Mouse (Mus musculus) T-cell, adult 2 months (primary cell): Measurements from ENCODE around the gene Qrsl1.

Source experiments
- DNase-seq: peaks from one replicate; pipeline ENCODE4 v3.0.0; 2022; ENCODE audit warnings: low spot score

Qrsl1 gene

DNA sequence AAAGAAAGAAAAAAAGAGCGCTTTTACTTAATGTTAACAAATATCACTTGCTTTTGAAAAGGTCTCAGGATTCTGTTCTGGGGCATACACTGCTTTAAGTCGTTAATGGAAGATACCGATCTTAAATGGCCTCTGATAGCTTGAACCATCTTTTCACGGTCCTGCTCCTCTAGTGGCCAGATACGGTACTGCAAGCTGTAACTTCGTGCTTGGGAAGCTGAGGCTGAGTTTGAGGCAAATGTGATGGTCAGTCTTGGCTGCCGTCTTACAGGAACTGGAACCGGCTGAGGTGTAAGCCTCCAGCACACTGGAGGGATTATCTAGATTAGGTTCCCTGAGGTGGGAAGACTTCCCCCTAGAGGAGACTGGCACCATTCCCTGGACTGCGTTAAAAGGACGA, 30.8 kb downstream of the Qrsl1 start:
- peak; percentile 5 for DNase-seq

DNA sequence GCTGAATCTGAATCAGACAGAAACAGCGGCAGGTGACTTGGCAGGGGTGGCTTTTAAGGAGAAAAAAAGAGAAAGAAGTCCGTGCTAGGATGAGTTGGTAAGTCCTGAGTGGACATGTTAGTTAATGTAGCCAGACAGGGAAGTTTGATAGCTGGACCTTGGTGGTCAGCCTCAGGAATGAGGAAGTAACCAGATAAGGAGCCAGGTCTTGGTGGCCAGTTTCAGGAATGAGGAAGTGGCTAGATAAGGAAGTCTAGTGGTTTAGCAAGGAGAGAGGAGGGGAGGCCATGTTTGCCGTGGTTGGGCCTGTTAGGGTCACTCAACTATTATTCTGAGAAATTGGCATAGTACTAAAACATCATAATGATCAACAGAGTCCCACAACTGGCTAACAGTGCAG, 45.2 kb downstream of the Qrsl1 start:
- DNase-seq = no peak

DNA sequence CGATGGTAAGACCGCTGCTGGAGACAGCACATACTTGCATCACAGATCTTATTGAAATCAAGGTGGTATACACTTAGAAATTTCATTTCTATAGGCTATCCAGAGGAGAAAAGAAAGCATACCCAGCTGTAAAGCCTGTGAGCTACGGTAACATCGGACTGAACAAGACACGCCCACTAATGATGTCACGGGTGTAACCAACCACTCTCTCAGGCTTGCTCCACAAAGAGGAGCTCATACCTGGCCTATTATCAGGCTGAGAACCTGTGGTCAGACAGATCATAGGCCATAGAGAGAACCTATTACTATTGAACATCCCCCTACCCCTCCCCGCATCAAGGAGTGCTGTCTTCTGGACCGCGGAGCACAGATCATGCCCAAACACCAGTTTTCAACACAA, 45.6 kb downstream of the Qrsl1 start:
- DNase-seq = no peak

DNA sequence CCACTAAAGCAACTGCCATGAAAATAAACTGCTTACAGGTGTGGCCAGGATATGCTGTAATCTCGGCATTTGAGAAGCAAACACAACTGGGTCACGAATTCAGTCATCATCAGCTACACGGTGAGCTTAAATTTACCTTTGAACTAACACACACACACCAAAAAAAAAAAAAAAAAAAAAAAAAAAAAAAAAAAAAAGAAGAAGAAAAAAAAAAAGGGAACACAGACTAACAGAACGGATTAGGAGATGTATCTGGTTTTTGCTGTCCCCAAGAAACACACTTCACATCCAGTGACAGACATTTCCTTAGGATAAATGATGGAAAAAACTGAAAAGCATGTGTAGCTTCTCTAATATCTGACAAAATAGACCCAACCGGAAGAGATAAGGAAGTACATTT, 49.6 kb downstream of the Qrsl1 start:
- no peak for DNase-seq

DNA sequence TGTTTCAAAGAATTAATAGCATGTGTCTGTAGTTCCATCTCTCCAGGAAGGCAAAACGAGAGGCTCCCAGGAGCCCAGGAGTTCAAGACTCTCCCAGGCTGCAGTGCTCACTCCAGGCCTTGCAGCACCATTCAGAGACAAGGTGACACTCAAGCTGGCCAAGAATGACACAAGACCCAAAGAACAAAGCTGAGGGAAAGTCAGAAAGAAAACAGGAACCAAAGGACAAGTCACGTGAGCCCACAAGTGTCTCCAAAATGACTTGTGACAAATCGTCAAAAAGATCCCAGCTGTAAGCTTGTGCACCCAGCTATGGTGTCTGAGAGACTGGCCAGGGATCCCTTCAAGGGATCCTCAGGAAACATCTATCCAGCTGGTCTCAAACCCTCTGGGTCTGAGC, 52.1 kb downstream of the Qrsl1 start:
- no peak for DNase-seq

DNA sequence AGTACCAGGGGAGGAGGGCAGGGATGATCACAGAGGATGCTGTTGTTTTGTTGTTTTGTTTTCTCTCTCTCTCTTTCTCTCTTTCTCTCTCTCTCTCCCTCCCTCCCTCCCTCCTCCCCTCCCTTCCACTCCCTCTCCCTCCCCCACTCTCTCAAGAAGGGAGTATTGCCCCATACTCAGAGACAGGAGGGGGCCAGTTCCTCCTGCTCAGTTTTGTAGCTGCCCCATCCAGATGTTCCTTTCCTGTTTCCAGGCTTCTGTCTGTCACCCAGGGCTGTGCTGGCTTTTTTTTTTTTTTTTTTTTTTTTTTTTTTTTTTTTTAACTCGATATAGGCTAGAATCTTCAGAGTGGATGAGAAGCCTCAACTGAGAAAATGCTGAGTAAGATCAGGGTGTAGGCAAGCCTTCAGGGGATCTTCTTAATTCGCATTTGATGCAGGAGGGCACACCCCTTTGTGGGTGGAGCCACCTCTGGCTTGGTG, 55.4 kb downstream of the Qrsl1 start:
- no peak for DNase-seq

DNA sequence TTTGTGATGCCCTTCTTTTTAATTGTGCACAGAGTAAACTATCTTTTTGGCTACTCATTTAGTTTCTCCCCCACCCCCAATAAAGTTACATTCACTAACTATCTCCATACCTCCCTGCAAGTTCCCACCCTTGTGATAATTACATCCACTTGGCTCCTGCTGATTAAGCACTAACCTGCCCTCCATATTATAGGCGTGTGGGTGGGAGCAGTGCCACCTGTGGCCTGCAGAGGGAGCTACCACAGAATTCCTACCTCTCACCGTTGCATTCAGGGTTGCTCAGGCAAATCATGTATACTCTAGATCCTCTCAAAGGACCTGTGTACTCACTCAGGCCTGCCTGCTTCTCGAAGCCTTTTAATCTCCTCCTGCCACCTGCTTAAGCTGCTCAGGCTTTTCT, 56.1 kb downstream of the Qrsl1 start:
- DNase-seq = no peak

DNA sequence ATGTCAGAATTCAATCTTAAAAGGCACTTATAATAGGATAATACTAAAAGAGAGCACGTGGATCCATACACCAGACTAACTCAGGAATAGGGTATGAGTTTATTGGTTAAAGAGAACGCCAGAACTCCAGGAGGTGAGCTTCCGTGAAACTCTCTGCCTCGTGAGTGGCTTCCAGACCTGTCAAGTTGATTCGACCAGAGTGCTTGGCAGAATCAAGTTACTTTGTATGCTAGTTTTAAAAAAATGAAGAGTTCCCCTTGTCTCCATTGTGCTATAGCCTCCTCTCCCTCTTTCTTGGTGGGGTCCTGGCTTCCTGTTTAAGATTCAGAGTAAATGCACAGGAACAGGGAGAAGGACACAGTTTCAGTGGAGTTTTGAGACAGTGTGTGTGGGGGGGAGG, 60.1 kb downstream of the Qrsl1 start:
- no peak for DNase-seq

DNA sequence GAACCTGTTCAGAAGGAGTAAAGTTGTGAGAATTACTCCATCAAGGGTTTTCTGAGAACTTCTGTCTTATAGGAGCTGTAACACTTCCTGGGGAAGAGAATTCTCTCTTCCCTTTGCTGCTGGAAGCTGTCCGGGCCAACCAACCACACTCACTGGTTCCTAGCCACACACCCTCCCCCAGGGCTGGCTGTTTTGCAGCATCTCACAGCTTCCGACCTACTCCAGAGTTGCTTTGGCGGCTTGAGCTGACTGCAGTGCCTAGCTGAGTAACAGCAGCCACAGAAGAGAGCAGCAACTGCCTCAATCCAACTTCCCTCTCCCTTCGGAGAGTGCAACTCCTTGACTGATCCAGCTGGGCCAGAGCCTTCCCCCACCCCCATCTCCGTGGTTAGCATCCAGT, 68.7 kb downstream of the Qrsl1 start:
- no peak for DNase-seq

DNA sequence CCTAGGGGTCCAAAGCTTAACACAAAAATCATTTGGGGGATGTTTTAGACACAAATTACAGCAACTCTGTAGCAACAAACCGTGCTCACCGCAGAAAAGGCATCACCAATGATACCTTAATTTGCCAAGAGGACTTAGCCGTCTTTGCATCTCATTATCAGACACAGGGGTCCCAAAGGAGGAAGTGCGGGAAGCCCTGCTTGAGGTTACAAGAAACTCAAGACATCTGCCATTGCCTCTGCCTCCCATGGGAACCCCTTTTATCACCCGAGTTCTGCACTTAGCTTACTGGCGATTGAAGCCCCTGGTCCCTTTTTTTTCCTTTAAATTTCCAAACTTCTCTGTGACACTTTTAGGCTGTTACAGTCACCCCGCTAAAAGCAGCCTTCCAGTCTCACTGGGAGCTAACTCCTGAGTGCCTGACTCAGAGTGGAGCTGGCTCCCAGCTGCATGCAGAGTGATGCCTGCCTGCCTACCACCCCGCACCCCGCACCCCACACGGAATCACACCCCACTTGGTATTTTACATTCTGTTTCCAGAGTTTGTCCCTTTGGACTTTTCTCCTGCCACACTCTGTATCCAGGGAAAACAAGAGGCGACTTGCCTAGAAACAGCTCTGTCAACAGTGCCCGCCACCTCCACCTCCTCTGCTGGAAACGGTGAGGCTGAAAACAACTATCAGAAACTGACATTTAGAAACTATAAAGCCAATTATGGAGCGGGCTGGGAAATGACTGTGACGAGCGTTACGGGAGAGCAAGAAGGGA, 71.1 kb downstream of the Qrsl1 start:
- DNase-seq = no peak

DNA sequence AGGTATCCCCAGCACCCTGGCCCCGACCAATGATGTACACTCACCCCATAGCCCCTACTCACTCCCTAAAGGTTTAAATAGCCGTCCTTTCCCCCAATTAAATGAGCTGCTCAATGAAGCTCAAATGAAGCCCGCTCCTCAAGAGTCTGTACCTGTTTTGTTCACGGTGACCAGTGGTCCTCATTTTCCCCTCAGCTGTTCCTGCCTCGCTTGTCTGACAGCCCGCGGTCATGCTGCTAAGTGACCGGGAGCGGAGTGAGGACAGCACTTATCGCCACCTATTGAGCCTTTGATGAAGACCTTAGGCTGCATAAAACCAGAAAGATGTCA, 72.9 kb downstream of the Qrsl1 start:
- no peak for DNase-seq

DNA sequence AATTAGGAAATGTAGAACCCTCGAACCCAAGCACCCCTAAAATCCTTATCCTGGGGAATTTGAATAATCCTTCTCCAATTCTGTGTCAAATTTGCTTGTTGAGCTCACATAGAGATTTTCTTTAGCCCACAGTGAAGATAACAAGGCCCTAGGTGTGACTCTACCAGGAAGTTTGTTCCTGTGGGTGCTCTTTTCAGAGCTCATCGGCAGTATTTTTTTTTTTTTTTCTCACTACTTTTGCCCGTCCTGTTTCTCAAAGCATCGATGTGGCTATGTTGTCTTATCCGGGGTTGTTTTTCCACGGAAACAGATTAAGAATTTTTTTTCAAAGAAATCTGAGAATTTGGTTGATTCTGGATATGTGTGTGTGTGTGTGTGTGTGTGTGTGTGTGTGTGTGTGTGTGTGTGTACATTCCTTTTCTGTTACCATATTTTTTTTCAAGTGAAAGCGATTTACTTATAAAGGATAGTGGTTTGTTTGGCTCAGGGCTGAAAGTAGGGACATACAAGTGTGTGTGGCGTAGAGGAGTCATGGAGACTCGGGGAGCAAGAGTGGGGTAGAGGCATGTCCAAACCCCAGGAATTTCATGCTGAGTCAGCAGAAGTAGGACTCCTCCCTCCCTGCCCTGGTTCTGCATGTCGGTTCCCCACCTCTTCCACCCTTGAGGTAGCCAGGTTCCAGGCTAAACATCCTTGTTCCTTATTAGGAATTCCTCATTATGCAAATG, 73.4 kb downstream of the Qrsl1 start:
- no peak for DNase-seq

DNA sequence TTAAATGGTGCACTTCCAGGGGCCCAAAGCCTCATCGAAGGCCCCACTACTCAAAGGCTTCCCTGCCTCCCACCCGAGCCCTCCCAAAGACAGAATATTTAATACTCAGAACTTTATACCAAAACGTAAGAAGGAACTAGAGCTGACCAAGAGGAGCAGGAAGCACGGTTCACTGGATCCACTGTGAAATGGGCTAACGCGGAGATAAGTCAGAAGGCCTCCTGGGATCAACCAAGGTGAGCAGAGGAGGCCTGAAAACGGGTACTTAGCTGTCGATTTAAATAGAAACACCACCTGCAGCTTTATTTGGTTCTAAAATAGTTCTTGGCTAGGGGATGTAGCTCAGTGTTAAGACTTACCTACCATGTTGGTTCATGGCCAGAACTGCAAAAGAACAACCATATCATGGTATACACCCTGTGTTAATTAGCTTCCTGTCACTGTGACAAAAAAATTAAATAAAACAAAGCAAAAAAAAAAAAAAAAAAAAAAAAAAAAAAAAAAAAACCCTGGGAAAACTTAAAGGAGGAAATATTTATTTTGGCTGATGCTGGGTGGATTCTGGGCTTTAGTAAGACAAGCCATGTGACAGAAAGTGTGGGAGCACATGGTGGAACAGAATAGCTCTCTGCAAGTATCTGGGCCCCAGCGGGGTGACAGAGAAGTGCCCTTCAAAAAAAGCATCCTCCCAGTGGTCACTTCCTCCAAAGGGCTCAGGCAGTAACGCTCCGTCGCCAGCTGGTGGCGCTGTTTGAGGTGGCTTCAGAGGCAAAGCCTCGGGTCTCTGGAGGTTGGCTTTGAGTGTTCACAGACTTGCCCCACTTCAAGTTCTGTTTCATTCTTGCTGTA, 74.5 kb downstream of the Qrsl1 start:
- no peak for DNase-seq

DNA sequence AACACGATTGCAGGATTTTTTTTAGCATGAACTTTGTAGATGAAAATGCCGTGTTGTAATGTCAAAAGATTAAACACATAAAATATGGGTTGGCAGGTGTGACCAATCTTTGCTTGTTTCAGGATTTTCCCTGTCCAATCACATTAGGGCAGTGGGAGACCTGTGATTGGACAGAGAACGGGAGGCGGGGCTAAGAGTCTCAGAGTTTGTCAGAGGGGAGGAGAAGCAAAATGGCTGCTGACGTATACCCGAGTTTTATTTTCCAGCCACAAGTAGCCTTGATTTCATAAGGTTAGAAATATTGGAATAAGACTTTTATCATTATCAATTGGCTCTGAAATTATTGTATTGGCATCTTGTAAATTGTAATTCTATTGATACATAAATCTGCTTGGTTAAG, 75.8 kb downstream of the Qrsl1 start:
- DNase-seq = no peak

DNA sequence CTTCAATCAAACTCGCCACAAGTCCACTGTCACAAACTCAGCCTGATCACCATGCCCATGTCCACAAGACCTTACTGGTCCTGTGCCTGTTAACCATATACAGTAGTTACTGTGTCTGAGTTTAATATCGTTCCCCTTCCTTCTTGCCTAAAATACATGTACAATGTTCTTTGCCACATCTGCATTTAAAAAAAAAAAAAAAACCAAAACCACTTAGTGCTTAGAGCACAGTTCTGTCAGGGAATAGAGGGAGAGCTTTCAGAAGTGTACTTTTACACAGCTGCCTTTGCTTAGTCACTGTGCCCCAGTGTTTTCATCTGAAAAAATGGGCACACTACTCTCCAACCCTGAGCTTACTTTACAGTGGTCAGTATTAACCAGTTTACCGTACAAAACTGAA, 76.8 kb downstream of the Qrsl1 start:
- DNase-seq = no peak
